Mouse (Mus musculus): ENCODE measurements at regions not wholly inside any gene's neighbourhood (a gene's known extent, or its start where the extent isn't known, plus 50 kb on each side); places are given as distances from the start of the nearest gene placed in this dataset.
A peak's percentile ranks its signal among the peaks of the same experiment; 100 is the strongest.

DNA sequence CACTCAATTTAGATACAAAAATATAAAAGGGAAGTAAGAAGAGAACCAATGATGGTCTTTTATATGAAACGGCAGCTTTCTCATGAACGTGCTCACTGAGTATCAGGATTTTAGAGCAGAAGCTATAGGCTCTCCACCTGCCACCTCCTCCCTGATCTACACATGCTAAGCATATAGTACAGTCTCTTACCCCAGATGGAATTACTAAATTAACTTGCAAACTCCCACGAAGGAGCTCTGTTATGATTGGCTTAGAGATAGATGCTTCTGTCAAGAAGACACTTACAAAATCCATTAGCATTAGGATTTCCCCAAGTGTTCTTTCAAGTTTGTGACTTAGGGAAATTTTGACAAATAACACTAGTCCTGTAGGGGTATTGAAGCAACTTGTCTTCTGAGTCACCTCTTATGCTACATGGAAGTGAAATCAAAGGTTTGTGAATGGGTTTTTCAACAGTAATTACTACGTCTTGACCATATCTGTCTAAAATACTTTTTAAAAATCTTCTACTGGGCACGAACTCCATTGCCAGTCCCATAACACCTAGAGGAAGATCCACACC lies 60.6 kb downstream of the Crygs start:
- DNase-seq, result no peak

DNA sequence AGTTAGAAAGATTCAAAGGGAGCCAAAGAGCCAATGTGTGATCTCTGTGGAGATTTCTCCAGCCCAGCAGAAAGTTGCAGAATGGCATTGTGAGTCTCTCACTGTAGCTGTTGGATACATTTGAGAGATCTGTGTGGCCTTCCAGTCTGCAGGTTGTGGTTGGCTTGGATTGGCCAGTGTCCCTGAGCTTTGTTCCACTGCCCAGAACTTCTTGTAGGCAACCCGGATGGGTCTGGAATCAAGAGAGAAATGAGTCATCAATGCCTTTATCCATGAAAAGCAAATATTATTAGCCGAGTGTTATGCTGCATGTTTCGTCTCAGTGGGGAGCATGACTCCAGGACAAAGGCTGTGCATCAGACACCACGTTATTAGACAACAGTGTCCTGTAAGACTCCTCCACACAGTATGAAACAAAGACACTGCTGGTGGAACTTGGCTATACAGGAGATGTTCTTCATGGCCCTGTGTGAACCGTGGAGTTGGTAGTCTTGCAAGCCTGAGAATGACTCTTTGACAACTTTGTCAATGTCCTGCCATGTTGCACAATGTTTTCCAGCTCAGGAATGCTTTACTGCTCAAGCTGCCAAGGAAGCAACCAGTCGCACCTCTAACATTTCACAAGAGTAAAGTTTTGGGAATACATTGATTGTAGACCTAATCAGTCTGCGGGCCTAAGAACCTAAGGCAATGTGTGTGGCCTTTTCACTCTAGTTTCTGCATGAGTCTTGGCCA lies 67.1 kb downstream of the Crygs start:
- no peak for DNase-seq

DNA sequence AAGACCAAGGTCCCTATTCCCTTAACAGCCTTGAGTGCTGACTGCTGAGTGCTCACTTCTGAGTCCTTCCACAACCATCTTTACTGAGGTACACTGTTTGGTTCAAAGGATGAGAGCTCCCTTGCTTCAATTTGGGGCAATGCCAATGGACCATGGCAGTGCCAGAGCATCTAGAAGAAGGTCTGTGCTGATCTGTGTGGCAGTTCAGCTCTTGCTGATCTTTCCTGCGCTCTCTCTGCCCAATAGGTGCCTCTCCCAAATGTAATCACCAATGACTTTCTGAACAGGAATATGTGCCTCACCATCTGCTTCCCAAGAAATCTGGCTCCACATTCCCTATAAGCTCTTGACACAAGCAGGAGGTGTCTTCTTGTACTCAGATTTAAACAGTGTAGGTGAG lies 67.9 kb downstream of the Crygs start:
- no peak for DNase-seq

DNA sequence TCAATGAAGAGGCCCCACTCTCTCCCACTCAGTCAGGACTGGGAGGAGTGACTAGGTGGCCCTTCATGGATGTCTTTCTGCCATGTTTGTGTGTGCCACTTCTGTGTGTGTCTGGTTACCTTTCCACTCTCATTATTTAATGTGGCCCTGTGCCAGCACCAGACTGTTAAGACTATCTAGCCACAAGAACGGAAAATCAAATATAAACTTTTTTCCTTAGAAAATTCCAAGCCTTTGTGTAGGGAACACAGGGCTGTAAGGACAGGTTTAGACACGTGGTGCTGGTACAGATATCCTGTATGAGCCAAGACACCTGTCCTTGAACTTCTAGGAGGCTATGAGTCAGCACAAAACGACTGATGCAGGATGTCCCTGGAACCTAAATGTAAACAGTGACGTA lies 69.9 kb downstream of the Crygs start:
- DNase-seq, result no peak

DNA sequence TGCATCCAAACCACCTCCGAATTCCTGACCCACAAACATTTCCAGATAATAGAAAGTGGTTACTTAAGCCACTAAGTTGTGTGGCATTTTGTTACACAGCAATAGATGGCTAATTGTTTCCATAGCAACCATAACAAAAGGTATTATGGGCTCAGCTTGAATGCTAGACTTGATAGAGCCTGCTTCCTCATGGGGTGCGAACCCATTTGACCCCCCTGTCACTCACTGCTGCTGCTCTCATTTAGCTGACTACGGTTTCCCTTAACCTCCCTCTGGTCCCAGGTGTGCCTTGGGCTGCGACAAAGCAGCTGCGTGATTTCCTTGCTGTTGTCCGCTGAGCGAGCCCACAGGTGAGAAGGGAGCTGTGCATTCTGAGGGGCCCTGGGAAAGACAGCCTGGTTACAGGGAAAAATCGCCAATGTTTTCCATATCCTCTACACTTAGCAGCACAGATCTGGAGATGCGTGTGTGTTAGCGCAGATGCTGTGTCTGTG lies 76.8 kb downstream of the Crygs start:
- DNase-seq, result no peak

GRCm38 (mm10) chr16:22733772-22734528 lies 76.9 kb upstream of the Dgkg start:
- DNase-seq, result no peak

DNA sequence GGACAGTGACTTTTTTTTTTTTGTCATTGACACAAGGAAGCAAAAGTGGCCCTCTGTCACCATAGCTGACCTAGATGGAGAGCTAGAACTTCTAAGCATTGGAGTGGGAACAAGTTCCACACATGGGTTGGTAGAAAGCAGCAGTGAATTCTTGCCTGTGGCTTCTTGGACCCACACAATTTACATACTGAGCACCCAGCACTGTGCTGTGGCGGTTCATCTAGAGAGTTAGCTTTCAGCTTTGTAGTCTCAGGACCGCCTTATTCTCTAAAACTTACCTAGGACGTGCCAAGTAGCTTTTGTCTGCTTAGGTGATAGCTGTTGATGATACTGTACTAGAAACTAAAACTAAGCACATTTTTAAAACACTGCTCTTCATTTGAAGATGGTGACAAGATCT lies 72.1 kb upstream of the Dgkg start:
- no peak for DNase-seq

- DNase-seq, result peak; percentile 15
Measured at GRCm38 (mm10) chr16:22725261-22725660, 68.2 kb upstream of the Dgkg start.

GRCm38 (mm10) chr16:22723333-22723732 lies 66.3 kb upstream of the Dgkg start:
- no peak for DNase-seq

DNA sequence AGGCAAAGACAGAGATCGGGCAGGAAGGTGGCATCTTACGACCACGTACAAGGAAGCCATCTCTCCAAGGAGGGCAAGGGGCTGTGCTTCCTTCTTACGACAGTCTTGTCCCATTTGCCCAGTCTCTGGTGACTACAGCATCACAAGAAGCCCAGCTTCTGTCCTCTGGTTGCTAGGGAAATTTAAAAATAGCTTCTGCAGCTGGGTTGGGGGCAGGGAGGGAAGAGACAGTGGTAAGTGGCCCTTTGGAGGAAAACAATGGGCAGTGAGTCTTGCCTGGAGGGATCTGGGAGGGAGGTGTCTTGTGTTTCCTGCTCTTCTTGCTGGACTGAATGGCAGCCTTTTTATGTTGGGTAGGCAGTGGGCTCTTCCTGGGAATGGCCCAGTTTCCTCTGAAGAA lies 62.8 kb upstream of the Dgkg start:
- no peak for DNase-seq

- peak; percentile 17 for DNase-seq
Measured at GRCm38 (mm10) chr16:22719304-22719703, 62.3 kb upstream of the Dgkg start.

GRCm38 (mm10) chr16:22717462-22717861 lies 60.4 kb upstream of the Dgkg start:
- DNase-seq, result no peak

- DNase-seq, result no peak
Measured at GRCm38 (mm10) chr16:22716306-22716830, 59.3 kb upstream of the Dgkg start.

DNA sequence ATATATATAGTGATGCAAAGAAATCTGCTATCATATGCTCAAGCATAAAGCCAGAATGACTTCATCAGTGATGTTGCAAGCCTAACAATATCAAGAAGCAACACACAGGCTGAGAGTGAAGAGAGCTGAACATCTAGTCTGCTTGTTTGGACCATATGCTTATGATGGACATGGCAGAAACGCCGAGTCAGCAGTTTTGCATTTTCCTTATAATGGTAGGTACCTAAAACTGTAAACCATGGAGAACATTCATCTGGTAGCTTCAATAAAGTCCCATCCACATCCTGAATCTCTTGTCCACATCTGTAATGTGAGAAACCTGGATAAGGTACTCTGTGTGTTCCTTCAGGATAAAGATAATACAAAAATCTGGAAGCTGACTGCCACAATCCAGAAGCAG lies 57.3 kb upstream of the Dgkg start:
- no peak for DNase-seq

- no peak for DNase-seq
Measured at GRCm38 (mm10) chr16:22708768-22709167, 51.7 kb upstream of the Dgkg start.
